Mouse (Mus musculus): ENCODE data around the gene Nop10.

The Nop10 gene

DNA sequence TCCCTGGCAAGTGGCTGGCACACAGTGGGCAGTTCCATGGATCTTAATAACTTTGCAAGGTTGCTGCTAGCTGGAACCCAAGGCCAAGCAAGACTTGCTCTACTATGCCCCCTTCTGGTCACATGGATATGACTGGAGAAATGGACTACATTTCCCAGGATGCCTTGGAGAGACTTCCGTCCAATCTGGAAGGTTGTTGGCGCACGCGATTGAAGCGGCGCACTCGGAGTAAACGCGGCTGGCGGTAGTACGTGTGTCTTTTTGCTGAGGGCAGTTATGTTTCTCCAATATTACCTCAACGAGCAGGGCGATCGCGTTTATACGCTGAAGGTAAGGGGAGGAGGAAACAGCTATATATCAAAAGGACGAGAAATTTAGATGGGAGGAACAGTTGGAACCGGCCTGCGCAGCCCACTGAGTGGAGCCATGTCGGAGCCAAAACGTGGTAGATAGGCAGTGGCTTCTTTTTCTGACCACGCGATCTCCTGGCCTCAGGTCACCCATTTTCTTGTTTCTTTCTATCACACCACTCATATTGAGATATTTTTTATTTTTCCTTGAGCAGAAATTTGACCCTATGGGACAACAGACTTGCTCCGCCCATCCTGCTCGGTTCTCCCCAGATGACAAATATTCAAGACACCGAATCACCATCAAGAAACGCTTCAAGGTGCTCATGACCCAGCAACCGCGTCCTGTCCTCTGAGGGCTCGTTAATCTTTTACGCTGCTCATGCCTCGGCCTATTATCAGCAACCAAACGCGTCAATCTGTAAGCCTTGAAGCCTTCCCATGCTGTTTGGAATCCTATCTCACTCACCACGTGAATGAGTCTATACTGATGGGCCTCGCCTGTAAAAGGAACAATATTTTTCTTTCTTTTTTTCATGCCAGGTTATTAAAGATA lies at the start of gene Nop10:
Gene Nop10, plus strand, starts transcription at position 179 of the 906 bp plus-strand sequence.
- peak; percentile 96 for DNase-seq (ENCODE audit: extremely low spot score, low read depth, low spot score)

DNA sequence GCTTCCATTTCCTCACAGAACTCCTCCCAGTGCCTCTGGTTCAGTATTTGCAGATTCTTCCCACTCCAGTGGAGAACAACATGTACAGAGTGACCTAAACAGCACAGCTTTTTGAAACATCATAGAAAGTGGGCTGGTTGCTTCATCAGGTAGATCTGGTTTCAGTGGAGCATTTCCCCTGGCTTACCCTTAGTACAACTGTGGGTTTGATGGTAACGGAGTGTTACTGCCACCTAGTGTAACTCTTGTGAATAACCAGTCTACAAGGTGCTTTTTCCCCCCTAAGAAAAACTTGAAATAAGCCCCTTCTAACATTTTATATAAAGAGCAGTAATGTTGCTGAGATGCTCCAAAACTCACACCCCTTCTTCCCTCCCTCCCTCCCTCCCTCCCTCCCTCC lies 45.7 kb upstream of the Nop10 start:
- no peak for DNase-seq (ENCODE audit: extremely low spot score, low read depth, low spot score)

DNA sequence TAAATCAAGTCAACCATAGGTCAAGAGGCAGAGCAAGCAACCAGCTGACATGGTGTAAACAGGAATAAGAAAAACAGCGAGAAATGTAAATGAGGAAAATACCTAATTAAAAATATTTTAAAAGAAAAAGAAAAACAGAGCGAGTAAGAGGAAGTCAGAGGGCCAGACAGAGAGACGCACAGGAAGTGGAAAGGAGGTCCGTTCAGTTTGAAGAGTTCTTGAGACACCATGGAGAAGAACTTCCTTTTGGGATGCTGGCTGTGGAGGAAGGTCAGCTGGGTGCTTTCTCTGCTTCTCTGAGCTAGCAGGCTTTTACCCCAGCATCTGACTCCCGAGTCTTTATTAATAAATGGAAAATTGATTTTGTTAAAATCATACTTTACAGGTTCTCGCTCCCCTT lies 44.1 kb upstream of the Nop10 start:
- DNase-seq (ENCODE audit: extremely low spot score, low read depth, low spot score), result no peak

DNA sequence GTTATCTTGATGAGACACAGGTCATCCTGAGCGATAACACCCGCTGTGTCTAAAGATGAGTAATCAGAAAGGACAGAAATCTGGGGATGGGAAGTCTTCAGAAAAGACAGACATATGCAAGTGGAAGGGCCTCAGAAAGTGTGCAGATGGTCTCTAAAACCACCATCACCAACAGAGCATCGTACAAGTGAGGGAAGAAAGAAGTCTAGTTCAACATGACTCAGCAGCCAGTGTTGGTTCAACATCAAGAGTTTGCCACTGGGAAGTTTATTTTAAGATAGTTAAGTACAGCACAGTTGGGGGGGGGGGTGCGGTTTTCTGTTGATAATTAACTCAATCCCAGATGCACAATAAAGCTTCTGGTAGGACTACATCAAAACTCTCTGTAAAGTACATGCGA lies 40.8 kb upstream of the Nop10 start:
- no peak for DNase-seq (ENCODE audit: extremely low spot score, low read depth, low spot score)

DNA sequence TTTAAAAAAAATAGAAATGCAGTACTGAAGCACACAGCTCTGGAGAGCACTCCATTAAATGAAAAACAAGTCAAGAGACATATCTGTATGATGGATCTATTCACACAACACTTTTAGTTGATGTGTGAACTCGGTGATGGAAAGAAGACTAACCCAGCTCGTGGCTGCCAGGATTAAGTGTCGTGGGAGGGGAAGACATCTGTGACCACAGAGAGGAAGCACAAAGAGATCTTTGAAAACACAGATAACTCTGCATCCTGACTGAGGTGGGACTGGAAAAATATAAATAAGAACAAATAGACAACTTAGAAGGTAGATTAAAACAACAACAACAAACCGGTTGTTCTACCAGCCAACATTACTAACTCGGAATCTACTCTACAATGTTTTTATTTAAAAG lies 39.1 kb upstream of the Nop10 start:
- no peak for DNase-seq (ENCODE audit: extremely low spot score, low read depth, low spot score)

DNA sequence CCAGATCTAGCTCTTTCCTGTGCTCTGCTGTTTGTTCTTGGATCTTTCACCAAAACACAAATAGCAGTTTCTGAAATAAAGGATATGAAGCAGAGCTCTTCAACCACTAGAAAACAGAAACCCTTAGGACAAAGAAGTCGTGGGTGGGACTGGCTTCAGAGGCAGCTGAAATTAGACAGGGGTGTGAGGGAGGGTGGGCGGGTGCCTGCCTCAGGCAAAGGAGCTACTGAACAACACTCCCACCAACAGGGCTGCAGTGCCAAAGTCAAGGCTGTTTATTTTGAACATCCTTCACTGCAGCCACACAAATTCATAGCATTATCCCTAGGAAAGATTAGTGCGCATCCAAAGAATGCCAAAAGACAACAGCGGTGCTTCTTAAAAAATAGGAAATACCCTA lies 37.4 kb upstream of the Nop10 start:
- DNase-seq (ENCODE audit: extremely low spot score, low read depth, low spot score), result no peak

DNA sequence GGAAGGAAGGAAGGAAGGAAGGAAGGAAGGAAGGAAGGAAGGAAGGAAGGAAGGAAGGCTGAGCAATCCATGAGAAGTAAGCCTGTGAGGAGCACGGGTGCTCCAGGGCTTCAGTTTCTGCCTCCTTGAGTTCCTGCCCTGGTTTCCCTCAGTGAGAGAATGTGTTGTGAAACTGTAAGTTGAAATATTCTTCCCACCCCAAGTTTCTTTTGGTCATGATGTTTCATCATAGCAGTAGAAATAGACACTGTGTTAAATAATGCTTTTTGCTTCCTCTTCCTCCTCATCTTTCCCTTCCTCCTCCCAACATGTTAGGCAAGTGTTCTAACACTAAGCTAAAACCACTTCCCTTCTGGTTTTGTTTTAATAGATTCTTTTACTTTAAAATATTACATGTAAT lies 29.1 kb upstream of the Nop10 start:
- DNase-seq (ENCODE audit: extremely low spot score, low read depth, low spot score), result no peak

DNA sequence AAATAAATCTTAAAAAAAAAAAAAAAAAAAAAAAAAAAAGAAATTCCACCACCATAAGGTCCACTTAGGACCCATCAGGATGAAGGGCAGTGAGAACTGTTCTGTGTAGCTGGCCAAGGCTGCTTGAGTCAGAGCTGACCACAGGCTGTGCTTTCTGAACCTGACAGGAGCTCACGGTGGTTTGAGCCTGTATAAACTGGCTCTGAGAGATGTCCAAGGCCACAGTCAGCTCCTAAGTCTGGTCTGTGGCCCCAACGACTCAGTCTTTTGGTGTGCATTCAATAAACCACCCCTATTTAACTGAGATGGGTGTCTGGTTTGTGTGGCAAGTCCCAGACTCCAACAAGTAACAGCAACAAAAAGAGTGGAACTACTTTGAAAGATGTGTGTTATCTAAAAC lies 25.1 kb upstream of the Nop10 start:
- DNase-seq (ENCODE audit: extremely low spot score, low read depth, low spot score), result no peak

DNA sequence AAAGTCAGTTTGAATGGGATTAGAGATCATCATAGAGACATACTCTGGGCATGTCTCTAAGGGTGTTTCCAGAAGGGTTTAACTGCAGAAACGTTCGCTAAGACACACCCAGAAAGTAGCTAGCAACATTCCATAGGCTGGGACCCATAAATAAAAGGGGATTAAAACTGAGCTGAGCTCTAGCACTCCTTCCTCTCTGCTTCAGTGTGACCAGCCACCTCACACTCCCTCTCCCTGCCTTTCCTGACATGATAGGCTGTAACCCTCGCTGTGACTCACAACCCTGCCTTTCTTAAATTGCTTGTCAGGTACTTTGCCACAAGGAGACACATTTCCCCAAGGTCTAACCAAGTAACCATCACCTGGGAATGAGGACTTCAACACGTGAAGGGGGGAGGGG lies 23.7 kb upstream of the Nop10 start:
- DNase-seq (ENCODE audit: extremely low spot score, low read depth, low spot score), result no peak

DNA sequence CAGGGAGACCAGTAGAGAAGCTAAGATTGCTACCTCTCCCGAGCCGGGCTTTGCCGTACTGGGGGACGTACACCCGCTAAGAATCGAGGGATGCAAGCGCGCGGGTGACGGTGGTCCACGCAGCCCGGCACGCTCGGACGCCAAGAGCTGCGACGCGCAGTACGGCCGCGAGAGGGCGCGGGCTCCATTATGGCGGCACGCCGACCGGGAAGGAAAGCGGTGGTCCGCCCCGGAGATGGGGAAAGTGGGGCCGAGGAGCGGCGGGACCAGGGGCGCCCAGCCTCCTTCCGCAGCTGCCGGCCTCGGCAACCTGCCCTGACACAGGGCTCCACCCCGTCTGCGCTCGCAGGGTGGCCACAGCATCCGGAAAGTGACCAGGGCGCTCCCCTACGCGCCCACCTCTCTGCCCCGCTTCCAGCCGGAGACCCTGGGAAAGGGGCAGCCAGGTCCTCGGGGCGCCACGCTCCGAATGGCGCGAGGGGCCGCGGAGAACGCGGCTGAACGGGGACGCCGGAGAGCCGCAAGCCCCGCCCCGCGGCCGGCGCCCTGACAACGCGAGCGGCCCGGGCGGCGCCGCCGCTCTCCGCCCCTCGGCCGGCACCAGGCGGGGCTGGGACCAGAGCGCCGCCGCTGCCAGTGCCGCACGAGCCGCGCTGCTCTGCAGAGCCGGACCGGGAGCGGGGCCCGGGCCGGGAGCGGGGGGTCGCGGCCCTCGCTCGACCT lies 22.4 kb upstream of the Nop10 start, which contains the start of gene Lpcat4:
Gene Lpcat4, plus strand, starts transcription at position 257 of the 723 bp plus-strand sequence.
- no peak for DNase-seq (ENCODE audit: extremely low spot score, low read depth, low spot score)

DNA sequence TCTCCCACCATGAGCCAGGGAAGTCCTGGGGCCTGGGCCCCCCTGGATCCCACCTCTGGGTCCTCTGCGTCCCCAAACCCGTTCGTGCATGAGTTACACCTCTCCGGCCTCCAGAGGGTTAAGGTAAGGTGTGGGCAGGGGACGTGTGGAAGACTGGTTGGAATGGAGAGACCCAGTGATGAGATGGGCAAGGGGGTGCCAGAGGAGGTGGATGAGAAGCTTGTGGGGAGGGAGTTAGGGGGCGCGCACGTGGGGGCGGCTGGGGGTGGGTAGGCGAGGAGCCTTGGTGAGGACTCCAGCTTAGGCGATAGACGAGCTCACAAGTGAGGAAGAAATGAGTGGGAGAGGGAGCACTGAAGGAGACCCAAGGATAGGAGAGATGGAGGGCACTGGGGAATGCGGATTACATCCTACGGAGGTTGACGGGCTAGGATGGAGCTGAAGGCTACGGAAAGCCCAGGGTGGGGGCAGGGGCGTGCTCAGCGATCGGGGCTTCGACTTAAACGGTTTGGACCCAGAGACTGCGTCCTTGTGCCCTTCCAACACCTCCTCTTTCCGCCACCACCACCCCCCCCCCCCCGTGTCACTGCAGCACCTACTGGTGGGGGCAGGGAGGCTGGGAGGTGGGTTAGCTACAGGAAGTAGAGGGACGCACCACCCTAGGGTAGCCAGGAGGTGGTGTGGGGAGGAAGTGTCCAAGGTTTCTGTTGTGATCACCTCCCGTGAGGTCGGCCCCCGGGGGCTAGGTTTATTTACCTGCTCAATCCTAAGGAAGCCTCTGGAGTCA lies 21.6 kb upstream of the Nop10 start:
- DNase-seq (ENCODE audit: extremely low spot score, low read depth, low spot score), result no peak

DNA sequence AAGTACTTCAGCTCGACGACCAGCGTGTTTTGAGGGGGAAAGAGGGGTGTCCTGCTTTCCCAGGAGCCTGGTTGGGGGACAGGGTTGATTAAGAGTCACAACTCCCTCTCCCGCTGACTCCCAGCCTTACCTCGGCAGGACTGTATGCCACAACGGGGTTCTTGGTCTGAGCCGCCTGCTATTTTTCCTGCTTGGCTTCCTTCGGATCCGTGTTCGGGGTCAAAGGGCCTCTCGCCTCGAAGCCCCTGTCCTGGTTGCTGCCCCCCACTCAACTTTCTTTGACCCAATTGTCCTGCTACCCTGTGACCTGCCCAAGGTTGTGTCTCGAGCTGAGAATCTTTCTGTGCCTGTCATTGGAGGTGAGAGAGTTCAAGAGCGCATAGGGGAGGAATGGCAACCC lies 19.9 kb upstream of the Nop10 start:
- no peak for DNase-seq (ENCODE audit: extremely low spot score, low read depth, low spot score)

DNA sequence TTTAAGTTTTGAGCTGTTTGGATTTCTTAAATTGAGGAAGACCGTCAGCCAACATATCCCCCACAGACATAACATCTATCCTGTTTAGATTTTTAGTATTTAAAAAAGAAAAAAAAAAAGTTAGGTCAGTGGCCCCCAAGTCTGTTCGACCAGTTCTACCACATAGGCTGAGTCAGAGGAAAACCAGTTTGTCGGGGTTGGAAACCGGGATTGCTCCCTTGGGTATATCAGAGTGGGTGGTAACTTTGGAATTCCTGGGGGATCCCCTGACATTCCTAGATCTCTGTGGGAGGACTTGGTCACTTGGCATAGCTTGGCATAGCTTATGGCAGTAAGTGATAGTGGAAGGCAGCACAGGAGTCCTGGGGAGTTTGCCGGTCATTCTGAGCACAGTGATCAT lies 16.4 kb upstream of the Nop10 start:
- no peak for DNase-seq (ENCODE audit: extremely low spot score, low read depth, low spot score)

DNA sequence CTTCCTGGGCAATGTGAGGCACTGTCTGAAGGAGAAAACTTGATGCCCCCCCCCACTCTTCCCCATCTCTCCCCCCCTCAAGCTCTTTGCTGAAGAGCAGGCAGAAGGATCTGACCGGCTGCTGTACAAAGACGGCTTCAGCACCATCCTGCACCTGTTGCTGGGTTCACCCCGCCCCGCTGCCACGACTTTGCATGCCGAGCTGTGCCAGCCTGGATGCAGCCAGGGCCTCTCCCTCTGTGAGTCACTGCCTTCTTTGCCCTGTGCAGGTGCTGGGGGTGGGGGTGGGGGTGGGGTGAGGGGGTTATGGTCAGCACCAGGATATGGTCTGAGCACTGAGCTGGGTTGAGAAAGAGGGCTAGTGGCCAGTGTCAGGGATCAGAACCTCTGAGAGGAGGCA lies 15.5 kb upstream of the Nop10 start:
- DNase-seq (ENCODE audit: extremely low spot score, low read depth, low spot score), result no peak

DNA sequence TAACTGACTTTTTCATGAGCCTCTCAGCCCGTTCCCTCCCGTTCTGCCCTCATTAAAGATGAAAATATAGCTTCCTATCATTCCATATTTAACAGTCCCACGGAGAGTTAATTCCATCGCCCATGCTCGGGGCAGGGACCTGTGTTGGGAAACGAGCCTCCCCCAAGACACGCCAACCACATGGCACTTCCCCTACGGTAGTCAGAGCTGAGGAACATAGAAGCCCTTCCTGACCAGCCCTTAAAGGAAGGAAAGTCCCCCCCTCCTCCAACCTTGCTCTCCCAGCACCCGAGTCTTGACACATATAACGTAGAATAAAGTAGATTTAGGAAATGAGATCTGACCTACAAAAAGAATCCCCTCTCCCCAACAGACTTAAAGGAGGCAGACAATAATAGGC lies 14.4 kb upstream of the Nop10 start:
- DNase-seq (ENCODE audit: extremely low spot score, low read depth, low spot score), result no peak

DNA sequence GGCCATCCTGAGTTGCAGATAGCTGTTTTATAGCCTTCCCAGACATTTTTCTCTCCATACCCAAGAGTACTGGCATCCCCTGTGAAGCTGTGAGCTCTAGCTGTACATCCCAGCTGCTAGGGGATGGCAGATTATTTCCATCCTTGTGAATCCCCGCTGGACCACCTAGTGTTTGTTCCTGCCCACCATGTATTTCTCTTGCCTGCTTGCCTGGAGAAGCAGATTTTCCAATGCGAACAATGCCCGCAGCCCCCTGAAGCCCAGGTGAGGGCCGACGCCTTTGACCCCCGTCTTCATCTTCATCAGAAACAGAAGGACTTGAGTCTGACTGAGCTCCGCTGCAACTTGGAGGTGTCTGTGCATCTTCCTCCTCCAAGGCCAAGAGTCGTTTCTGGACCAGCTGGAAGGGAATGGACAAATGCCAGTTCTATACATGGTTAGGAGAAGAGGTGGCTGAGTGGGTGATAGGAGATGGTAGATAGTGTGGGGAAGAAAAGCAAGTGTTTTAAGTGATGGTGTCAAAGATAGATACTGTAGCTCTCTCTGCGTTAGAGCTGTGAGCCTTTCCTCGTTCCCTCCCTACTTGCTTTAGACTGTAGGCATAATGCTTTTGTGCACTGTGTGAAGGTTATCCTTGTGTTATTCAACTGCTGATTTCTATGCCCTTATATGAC lies 11.8 kb upstream of the Nop10 start:
- DNase-seq (ENCODE audit: extremely low spot score, low read depth, low spot score), result no peak

DNA sequence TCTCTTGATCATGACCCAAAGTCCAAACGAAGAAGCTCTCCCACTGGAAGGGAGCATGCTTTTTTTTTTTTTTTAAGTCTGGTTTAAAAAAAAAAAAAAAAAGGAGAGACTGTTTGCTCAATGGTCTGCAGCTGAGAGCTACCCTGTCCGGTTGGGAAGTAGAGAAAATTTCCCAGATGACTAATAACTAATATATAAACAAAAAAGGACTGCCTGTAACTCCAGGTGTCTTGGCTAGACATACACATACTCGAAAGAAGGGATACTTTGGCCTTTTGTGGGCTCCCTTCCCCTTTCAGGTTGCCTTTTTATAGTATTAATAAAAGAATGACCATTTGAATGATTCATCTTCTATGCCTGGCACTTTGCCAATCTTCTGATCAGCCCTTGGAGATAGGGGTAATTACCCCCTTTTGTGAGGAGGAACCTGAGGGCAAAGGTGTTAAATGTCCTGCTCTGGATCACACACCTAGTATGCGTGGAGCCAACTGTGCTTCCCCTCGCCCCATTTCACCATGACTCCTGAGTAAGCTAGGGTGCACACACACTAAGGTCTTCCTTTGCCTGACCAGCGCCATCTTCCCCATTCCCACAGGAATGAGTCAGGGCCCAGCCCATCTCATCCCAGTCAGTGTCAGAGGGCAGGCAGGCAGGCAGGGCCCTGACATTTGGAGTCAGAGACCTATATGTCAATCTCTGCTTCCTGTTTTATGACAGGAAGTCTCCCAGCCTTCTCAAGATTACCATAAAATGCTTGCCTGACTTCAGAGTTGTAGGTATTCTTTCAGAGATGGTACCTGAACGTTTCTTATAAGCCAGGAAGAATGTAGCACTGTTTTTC lies 6.8 kb upstream of the Nop10 start:
- DNase-seq (ENCODE audit: extremely low spot score, low read depth, low spot score), result no peak

DNA sequence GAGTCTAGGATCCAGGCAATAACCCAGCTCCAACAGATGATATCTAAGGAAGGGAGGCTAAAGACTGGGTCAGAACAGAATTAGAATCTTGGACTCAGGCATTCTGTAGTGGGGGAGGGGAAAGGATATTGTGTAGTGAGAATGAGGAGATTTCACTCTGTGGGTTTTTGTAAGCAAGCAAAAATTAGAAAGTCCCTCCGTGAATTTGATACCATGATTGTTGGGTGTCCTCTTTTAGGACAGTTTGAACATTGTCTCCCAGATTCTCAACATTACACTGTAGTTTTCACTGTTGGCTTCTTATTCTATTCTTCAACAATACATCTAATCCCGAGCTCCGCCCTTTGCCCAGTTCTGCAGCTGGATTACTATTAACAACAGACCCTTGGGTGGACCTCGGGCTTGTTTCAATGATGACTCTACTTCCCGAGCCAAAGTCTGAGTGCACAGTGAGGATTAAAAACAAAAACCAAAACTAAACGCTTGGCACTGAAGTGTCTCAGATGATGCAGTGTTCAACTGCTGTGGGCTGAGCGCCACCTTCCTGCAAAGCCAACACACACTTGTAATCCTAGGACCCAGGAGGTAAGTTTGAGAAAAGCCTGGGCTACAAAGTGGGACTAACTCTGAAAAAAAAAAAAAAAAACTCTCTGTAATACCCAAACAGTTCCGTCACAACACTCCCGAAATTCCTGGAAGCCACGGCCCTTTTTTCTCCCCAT lies 2.3 kb upstream of the Nop10 start, which contains the start of gene Nutm1:
Gene Nutm1, minus strand, starts transcription at position 51 of the 722 bp plus-strand sequence.
- no peak for DNase-seq (ENCODE audit: extremely low spot score, low read depth, low spot score)

DNA sequence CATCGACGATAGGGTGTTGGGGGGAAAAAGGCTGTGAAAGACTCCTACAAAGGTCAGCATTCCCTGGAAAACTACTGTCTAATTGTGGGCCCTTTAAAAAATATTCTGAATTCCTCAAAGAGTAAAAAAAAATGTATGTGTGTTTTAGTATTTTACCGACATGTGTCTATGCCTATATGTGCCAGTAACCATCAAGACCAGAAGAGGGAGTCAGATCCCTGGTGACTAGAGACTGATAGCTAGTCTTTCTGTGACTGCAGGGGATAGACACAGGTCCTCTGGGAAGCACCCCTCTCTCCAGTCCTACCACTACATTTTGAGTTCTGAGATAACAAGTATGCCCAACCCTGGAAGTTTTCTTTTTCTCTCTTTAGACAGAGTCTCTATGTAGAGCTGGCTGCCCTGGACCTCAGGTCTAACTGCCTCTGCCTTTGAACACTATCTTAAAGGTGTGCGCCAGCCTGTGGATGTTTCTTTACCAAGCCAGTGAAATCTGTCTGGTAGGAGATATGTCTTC lies 1.1 kb downstream of the Nop10 start:
- no peak for DNase-seq (ENCODE audit: extremely low spot score, low read depth, low spot score)

Measured in hindlimb bud, embryonic 11.5 days (tissue).